Mouse (Mus musculus): ENCODE measurements around the gene Inka2. TPM values are rescaled to one million over a fixed set of nuclear protein-coding genes. Genes with fewer than 3 reads are reported as not detected.

The Inka2 gene
- total RNA-seq (2023), result 1.4 TPM

GRCm38 (mm10) chr3:105704031-105705008 is at the start of gene Inka2:
TSS of gene Inka2 (plus strand) at chr3:105704599.

GRCm38 (mm10) chr3:105687324-105688060 is 16.9 kb upstream of the Inka2 start, which contains the start of gene Ddx20:
TSS of gene Ddx20 (minus strand) at chr3:105687574.

Other genes with a start within 250 kb of the Inka2 start
- gene Ddx20, start 17.0 kb upstream of the Inka2 start, total RNA-seq (2023), result 27.9 TPM
- 110 TPM for gene Rap1a, start 96.7 kb downstream of the Inka2 start, total RNA-seq (2023)
- gene Adora3, start 166.3 kb downstream of the Inka2 start, total RNA-seq (2023), result 1.1 TPM
- gene Tmigd3, start 166.3 kb downstream of the Inka2 start, total RNA-seq (2023), result not detected
- gene I830077J02Rik, start 228.1 kb downstream of the Inka2 start, total RNA-seq (2023), result 4.6 TPM

Measured in CD8-positive naive resting alpha-beta T cell, adult 57 days (primary cell).